Mouse (Mus musculus): Measurements from ENCODE around the gene Commd7. TPM values are rescaled to one million over a fixed set of nuclear protein-coding genes. Genes with fewer than 3 reads are reported as not detected.
A peak's percentile ranks its signal among the peaks of the same experiment; 100 is the strongest.

The Commd7 gene
- total and polyA plus RNA-seq, 2 experiments, result 6.3 to 13.7 TPM

GRCm38 (mm10) chr2:153650014-153650687, 17.6 kb upstream of the Commd7 start:
- Histone ChIP-seq H3K27ac (replicated peaks; ENCODE audit: insufficient read depth, low read depth, low read length) (no peak overlapping the region), H3K36me3 (ENCODE audit: control insufficient read depth, insufficient read depth, low read length) (no peaks in the 10 kb centered on the region), H3K4me3 (ENCODE audit: insufficient read depth, low read depth, low read length) (peak overlapping the region; percentile 99), H3K79me2 (ENCODE audit: control insufficient read depth, insufficient read depth, low read length) (peaks cover 9% of the 10 kb centered on the region), H3K27me3 (ENCODE audit: control insufficient read depth, insufficient read depth, low read length) (no peaks in the 10 kb centered on the region), H3K4me1 (ENCODE audit: control insufficient read depth, insufficient read depth, low read length) (peaks cover 5% of the 10 kb centered on the region), H3K9ac (ENCODE audit: low read depth, low read length) (peak overlapping the region; percentile 99)
- 13% methylated on average over 28 of the region's 28 CpGs for WGBS
- TF ChIP-seq CTCF (IDR thresholded peaks at IDR 0.05; ENCODE audit: low read depth, low read length) (no peak), POLR2A (IDR thresholded peaks at IDR 0.05; ENCODE audit: extremely low read depth, insufficient read depth, low read length) (no peak)
- no peak for DNase-seq (ENCODE audit: extremely low read depth, low read depth, low spot score)

- peak within 1 kb of the TSS; percentile 99 for H3K4me3 ChIP-seq (ENCODE audit: insufficient read depth, low read depth, low read length)
- peaks cover 9% of the 10 kb centered on the region for H3K79me2 ChIP-seq (ENCODE audit: control insufficient read depth, insufficient read depth, low read length)
- H3K36me3 ChIP-seq (ENCODE audit: control insufficient read depth, insufficient read depth, low read length), result no peaks in the 10 kb centered on the region
- DNase-seq (ENCODE audit: extremely low read depth, low read depth, low spot score), result no peak
- H3K27me3 ChIP-seq (ENCODE audit: control insufficient read depth, insufficient read depth, low read length), result no peaks in the 10 kb centered on the region
- no peak within 1 kb of the TSS for H3K27ac ChIP-seq (replicated peaks; ENCODE audit: insufficient read depth, low read depth, low read length)
- H3K4me1 ChIP-seq (ENCODE audit: control insufficient read depth, insufficient read depth, low read length), result peaks cover 5% of the 10 kb centered on the region
- WGBS, result under 1% methylated on average over 82 of the region's 93 CpGs
- H3K9ac ChIP-seq (ENCODE audit: low read depth, low read length), result peak within 1 kb of the TSS; percentile 99
- TF ChIP-seq POLR2A (IDR thresholded peaks at IDR 0.05; ENCODE audit: extremely low read depth, insufficient read depth, low read length) (no peak), CTCF (IDR thresholded peaks at IDR 0.05; ENCODE audit: low read depth, low read length) (no peak)
These were observed 16.9 kb upstream of the Commd7 start, which contains the start of gene Dnmt3b for GRCm38 (mm10) chr2:153649298-153650013. Dnmt3b (plus strand) TSS chr2:153649450.

DNA sequence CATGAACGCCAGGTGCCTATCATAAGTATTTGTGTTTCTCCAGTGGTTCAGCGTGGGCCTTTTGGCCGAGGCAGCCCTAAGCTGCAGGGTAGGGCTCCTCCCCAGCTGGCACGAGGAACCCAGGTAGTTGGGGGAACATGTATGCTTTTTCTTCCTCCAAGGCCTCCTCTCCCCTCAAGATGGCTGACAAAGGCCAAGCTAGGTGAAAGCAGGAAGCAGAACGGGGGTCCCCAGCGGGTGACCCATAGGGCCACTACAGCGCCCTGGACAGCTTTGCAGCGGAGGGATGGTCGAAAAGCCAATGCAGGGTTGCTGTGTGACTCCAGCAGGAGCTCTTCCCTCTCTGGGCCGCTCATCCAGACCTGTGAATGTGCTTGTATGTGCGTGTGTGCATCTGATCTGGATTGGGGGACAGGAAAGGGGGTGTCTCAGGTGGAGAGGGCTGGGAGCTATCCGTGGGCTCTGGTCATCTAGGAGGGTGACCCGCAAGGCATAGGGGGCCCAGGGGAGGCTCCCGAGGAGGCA, 16.3 kb upstream of the Commd7 start:
- Histone ChIP-seq H3K9ac (ENCODE audit: low read depth, low read length) (peak overlapping the region; percentile 99; the same call in 1 of the 2 replicates), H3K27me3 (ENCODE audit: control insufficient read depth, insufficient read depth, low read length) (no peaks in the 10 kb centered on the region)
- WGBS, result 47% methylated on average over 14 of the region's 14 CpGs

GRCm38 (mm10) chr2:153642999-153643398, 10.4 kb upstream of the Commd7 start:
- Histone ChIP-seq H3K79me2 (ENCODE audit: control insufficient read depth, insufficient read depth, low read length) (no peaks in the 10 kb centered on the region), H3K36me3 (ENCODE audit: control insufficient read depth, insufficient read depth, low read length) (no peaks in the 10 kb centered on the region), H3K27me3 (ENCODE audit: control insufficient read depth, insufficient read depth, low read length) (no peaks in the 10 kb centered on the region), H3K9ac (ENCODE audit: low read depth, low read length) (no peak overlapping the region), H3K4me3 (ENCODE audit: insufficient read depth, low read depth, low read length) (no peak overlapping the region), H3K27ac (replicated peaks; ENCODE audit: insufficient read depth, low read depth, low read length) (no peak overlapping the region), H3K4me1 (ENCODE audit: control insufficient read depth, insufficient read depth, low read length) (no peaks in the 10 kb centered on the region)
- WGBS, result 66% methylated on average over 6 of the region's 6 CpGs
- TF ChIP-seq POLR2A (IDR thresholded peaks at IDR 0.05; ENCODE audit: extremely low read depth, insufficient read depth, low read length) (no peak), CTCF (IDR thresholded peaks at IDR 0.05; ENCODE audit: low read depth, low read length) (no peak)
- no peak for DNase-seq (ENCODE audit: extremely low read depth, low read depth, low spot score)

More for the DNA sequence above, 16.3 kb upstream of the Commd7 start:
- TF ChIP-seq POLR2A (IDR thresholded peaks at IDR 0.05; ENCODE audit: extremely low read depth, insufficient read depth, low read length), result no peak
- TF ChIP-seq CTCF (IDR thresholded peaks at IDR 0.05; ENCODE audit: low read depth, low read length), result no peak
- Histone ChIP-seq H3K4me1 (ENCODE audit: control insufficient read depth, insufficient read depth, low read length) (peaks cover 5% of the 10 kb centered on the region), H3K36me3 (ENCODE audit: control insufficient read depth, insufficient read depth, low read length) (no peaks in the 10 kb centered on the region), H3K79me2 (ENCODE audit: control insufficient read depth, insufficient read depth, low read length) (peaks cover 9% of the 10 kb centered on the region), H3K4me3 (ENCODE audit: insufficient read depth, low read depth, low read length) (peak overlapping the region; percentile 99), H3K27ac (replicated peaks; ENCODE audit: insufficient read depth, low read depth, low read length) (no peak overlapping the region)
- DNase-seq (ENCODE audit: extremely low read depth, low read depth, low spot score), result no peak

- 49% methylated on average over 3 of the region's 3 CpGs for WGBS
- Histone ChIP-seq H3K27me3 (ENCODE audit: control insufficient read depth, insufficient read depth, low read length) (no peaks in the 10 kb centered on the region), H3K4me1 (ENCODE audit: control insufficient read depth, insufficient read depth, low read length) (no peaks in the 10 kb centered on the region), H3K79me2 (ENCODE audit: control insufficient read depth, insufficient read depth, low read length) (no peaks in the 10 kb centered on the region), H3K9ac (ENCODE audit: low read depth, low read length) (no peak overlapping the region), H3K4me3 (ENCODE audit: insufficient read depth, low read depth, low read length) (no peak overlapping the region), H3K27ac (replicated peaks; ENCODE audit: insufficient read depth, low read depth, low read length) (no peak overlapping the region), H3K36me3 (ENCODE audit: control insufficient read depth, insufficient read depth, low read length) (no peaks in the 10 kb centered on the region)
- DNase-seq (ENCODE audit: extremely low read depth, low read depth, low spot score), result no peak
- TF ChIP-seq POLR2A (IDR thresholded peaks at IDR 0.05; ENCODE audit: extremely low read depth, insufficient read depth, low read length), result no peak
- no peak for TF ChIP-seq CTCF (IDR thresholded peaks at IDR 0.05; ENCODE audit: low read depth, low read length)
These were observed 9.9 kb upstream of the Commd7 start for GRCm38 (mm10) chr2:153642496-153642895.
